Comparison of ENCODE assay signal across 37 mouse cellular contexts in genomic region chr16:22899866-22900570, GRCm38 (mm10). TPM values are rescaled to one million over a fixed set of nuclear protein-coding genes. Genes with fewer than 3 reads are reported as not detected.
"Had no signal": no experiment of that assay in that cellular context is flagged by ENCODE, and none has a peak within 500 bp of the region (broad histone marks: within the 10 kb centered on the region; RNA-seq: fewer than 3 reads in every experiment).

No protein-coding gene starts in this region.

- H3K27ac ChIP-seq: gastrocnemius, adult 2 months; heart, embryonic 10.5 days; hindbrain, embryonic 10.5 days; hindbrain, embryonic 12.5 days; hindbrain, embryonic 14.5 days; intestine, embryonic 15.5 days; layer of hippocampus, adult 2 months; left cerebral cortex, adult 2 months; limb, embryonic 13.5 days; limb, embryonic 15.5 days had no signal

- H3K9me3 ChIP-seq: heart, embryonic 10.5 days; heart, embryonic 12.5 days; hindbrain, embryonic 10.5 days; hindbrain, embryonic 12.5 days; intestine, embryonic 15.5 days; limb, embryonic 13.5 days; limb, embryonic 15.5 days had no signal

- H3K27me3 ChIP-seq: hindbrain, embryonic 12.5 days; intestine, embryonic 15.5 days; limb, embryonic 13.5 days had no signal

- H3K4me2 ChIP-seq: heart, embryonic 12.5 days; hindbrain, embryonic 12.5 days; hindbrain, embryonic 14.5 days; intestine, embryonic 15.5 days; limb, embryonic 13.5 days; limb, embryonic 15.5 days had no signal

- H3K4me3 ChIP-seq: gastrocnemius, adult 2 months; heart, embryonic 10.5 days; heart, embryonic 12.5 days; hindbrain, embryonic 10.5 days; hindbrain, embryonic 12.5 days; intestine, embryonic 15.5 days; layer of hippocampus, adult 2 months; left cerebral cortex, adult 2 months; limb, embryonic 13.5 days; limb, embryonic 15.5 days had no signal

- ATAC-seq: hindbrain, embryonic 16.5 days; inflammation-experienced regulatory T-cells, adult 6 months; intestine, embryonic 15.5 days; intestine, postnatal 0 days had no signal

- H3K9ac ChIP-seq: heart, embryonic 12.5 days; hindbrain, embryonic 12.5 days; hindbrain, embryonic 14.5 days; intestine, embryonic 15.5 days; limb, embryonic 13.5 days; limb, embryonic 15.5 days had no signal

- DNase-seq: gastrocnemius, adult 2 months; gastrocnemius, postnatal 10 days; gastrocnemius, postnatal 25 days; heart, adult 18-20 months; heart, postnatal 10 days; heart, postnatal 4 days; kidney, adult 18-20 months; kidney, adult 8-10 months; kidney, postnatal 10 days; kidney, postnatal 25 days; kidney, postnatal 4 days; left cerebral cortex, postnatal 4 days had no signal

- H3K4me1 ChIP-seq: heart, embryonic 10.5 days; heart, embryonic 12.5 days; hindbrain, embryonic 10.5 days; hindbrain, embryonic 12.5 days; intestine, embryonic 15.5 days had no signal

- H3K36me3 ChIP-seq: heart, embryonic 10.5 days; heart, embryonic 12.5 days; hindbrain, embryonic 10.5 days; hindbrain, embryonic 12.5 days; intestine, embryonic 15.5 days; limb, embryonic 13.5 days; limb, embryonic 15.5 days had no signal

RNA-seq across cellular contexts. Expression of gene Ahsg, which starts 8.9 kb away (rescaled TPM):
- total RNA-seq: gastrocnemius, adult 2 months; gastrocnemius, postnatal 25 days; granulocyte monocyte progenitor cell, adult 5-6 weeks; layer of hippocampus, adult 2 months; layer of hippocampus, postnatal 10 days; layer of hippocampus, postnatal 25 days; left cerebral cortex, adult 2 months; left cerebral cortex, postnatal 10 days; left cerebral cortex, postnatal 25 days; left cerebral cortex, postnatal 4 days had no signal
- polyA plus RNA-seq: hindbrain, embryonic 12.5 days; hindbrain, embryonic 14.5 days; hindbrain, embryonic 16.5 days; inflammation-experienced regulatory T-cells, adult 6 months; limb, embryonic 11.5 days; limb, embryonic 13.5 days had no signal

RNA-seq across cellular contexts. Expression of gene Fetub, which starts 18.1 kb away (rescaled TPM):
- total RNA-seq: gastrocnemius, adult 2 months; gastrocnemius, postnatal 25 days; granulocyte monocyte progenitor cell, adult 5-6 weeks; heart, postnatal 10 days; heart, postnatal 4 days; left cerebral cortex, adult 2 months; left cerebral cortex, postnatal 25 days; left cerebral cortex, postnatal 4 days had no signal
- polyA plus RNA-seq: heart, embryonic 10.5 days; heart, embryonic 12.5 days; heart, embryonic 14.5 days; heart, embryonic 16.5 days; hindbrain, embryonic 10.5 days; hindbrain, embryonic 12.5 days; hindbrain, embryonic 14.5 days; hindbrain, embryonic 16.5 days; intestine, postnatal 0 days; kidney, embryonic 14.5 days; limb, embryonic 11.5 days; limb, embryonic 13.5 days had no signal

RNA-seq across cellular contexts. Expression of gene Hrg, which starts 50.9 kb away (rescaled TPM):
- total RNA-seq: gastrocnemius, adult 2 months; gastrocnemius, postnatal 25 days; granulocyte monocyte progenitor cell, adult 5-6 weeks; heart, adult 18-20 months; heart, adult 8-10 months; heart, postnatal 10 days; heart, postnatal 25 days; heart, postnatal 4 days; layer of hippocampus, adult 2 months; layer of hippocampus, postnatal 10 days; layer of hippocampus, postnatal 25 days; left cerebral cortex, adult 2 months; left cerebral cortex, postnatal 10 days; left cerebral cortex, postnatal 25 days; left cerebral cortex, postnatal 4 days had no signal
- polyA plus RNA-seq: frontal cortex, adult 2 months; heart, embryonic 12.5 days; heart, embryonic 14.5 days; heart, embryonic 16.5 days; hindbrain, embryonic 10.5 days; hindbrain, embryonic 12.5 days; hindbrain, embryonic 16.5 days; inflammation-experienced regulatory T-cells, adult 6 months; intestine, embryonic 15.5 days; intestine, postnatal 0 days; kidney, embryonic 14.5 days; limb, embryonic 11.5 days; limb, embryonic 13.5 days; limb, embryonic 15.5 days had no signal
